In genomic region chr1:152687099-152687730, GRCm38 (mm10) we compare ENCODE assay signal across 8 mouse cellular contexts.
DNase-seq lines count a peak whose midpoint lies in the region; ATAC-seq lines count a peak whose summit lies in the region.

No protein-coding gene starts in this region.

- peak overlapping the region; percentile 79 for H3K27ac ChIP-seq in brown adipose tissue, adult 24 weeks (replicated peaks; ENCODE audit: low read depth, low read length)
- peak overlapping the region; percentile 43; the same call in 1 of the 2 replicates for H3K27ac ChIP-seq in liver, embryonic 13.5 days

- no peaks in the 10 kb centered on the region for H3K36me3 ChIP-seq in liver, embryonic 13.5 days

- no peaks in the 10 kb centered on the region for H3K27me3 ChIP-seq in liver, embryonic 13.5 days

- H3K9me3 ChIP-seq in liver, embryonic 13.5 days (replicated peaks) = no peaks in the 10 kb centered on the region

- peak overlapping the region; percentile 36 for H3K4me3 ChIP-seq in brown adipose tissue, adult 24 weeks (ENCODE audit: insufficient read depth, low read depth, low read length)
- H3K4me3 ChIP-seq in liver, embryonic 13.5 days (replicated peaks) = no peak overlapping the region

- H3K9ac ChIP-seq in liver, embryonic 13.5 days = no peak overlapping the region

- H3K4me1 ChIP-seq in brown adipose tissue, adult 24 weeks (ENCODE audit: control insufficient read depth, insufficient read depth, insufficient read length, low read length) = peaks cover 28% of the 10 kb centered on the region
- H3K4me1 ChIP-seq in liver, embryonic 13.5 days (replicated peaks) = no peaks in the 10 kb centered on the region

- DNase-seq in heart, postnatal 4 days = peak; percentile 69
- DNase-seq in liver, embryonic 13.5 days = no peak
- DNase-seq in retina, postnatal 1 day = peak; percentile 35
- DNase-seq in cerebellum, adult 8-10 months = no peak
- DNase-seq in thymus, postnatal 4 days = no peak
- no peak for DNase-seq in left cerebral cortex, postnatal 4 days

- intact Hi-C loops in left cerebral cortex, postnatal 4 days (cut with DNase I) = no loop called here

- no peak overlapping the region for H3K4me2 ChIP-seq in liver, embryonic 13.5 days

- 24% methylated on average over 6 of the region's 6 CpGs for WGBS in liver, embryonic 13.5 days (ENCODE audit: insufficient replicate concordance)

- ATAC-seq in erythroblast, adult 5-6 weeks (replicated peaks; ENCODE audit: low FRiP score, poor library complexity, severe bottlenecking) = 0 out of 2 replicates have a peak, but pooled peaks have one; percentile 36
- ATAC-seq in liver, embryonic 13.5 days (ENCODE audit: low read depth) = 0 out of 2 replicates have a peak, but pooled peaks have one; percentile 34

Comparison
In these comparisons a context has a peak if more than half of its experiments do, and no peak if none do; other contexts are left out.
1. DNase-seq: peak in heart, postnatal 4 days (single experiment) and retina, postnatal 1 day (single experiment); none in liver, embryonic 13.5 days (single experiment), cerebellum, adult 8-10 months (single experiment), thymus, postnatal 4 days (single experiment) and left cerebral cortex, postnatal 4 days (single experiment).